Mouse (Mus musculus) layer of hippocampus, postnatal 10 days (tissue): ENCODE measurements around the gene Btbd35f6. TPM values are rescaled to one million over a fixed set of nuclear protein-coding genes. Genes with fewer than 3 reads are reported as not detected.
"Not testable (repeated sequence)": the region's sequence is repeated elsewhere in the genome, so short reads cannot be mapped to it uniquely, and the experiment has no call there.

ENCODE experiments used
- DNase-seq, 2 experiments: peaks; one replicate each; pipeline ENCODE4 v3.0.0; 2021; ENCODE audit warnings: low spot score in 2 of 2
- long read RNA-seq: library from polyadenylated mRNA; stranded (forward); transcript quantifications from one replicate; pipeline ENCODE4 v2.0.0, GENCODE M21; 2023
- total RNA-seq, 2 experiments: library from RNA; stranded (reverse); gene quantifications; 2 replicates each; pipeline ENCODE4 v1.2.3; 2021

The Btbd35f6 gene
- total RNA-seq, result not detected
- long read RNA-seq, result 0 reads

DNA sequence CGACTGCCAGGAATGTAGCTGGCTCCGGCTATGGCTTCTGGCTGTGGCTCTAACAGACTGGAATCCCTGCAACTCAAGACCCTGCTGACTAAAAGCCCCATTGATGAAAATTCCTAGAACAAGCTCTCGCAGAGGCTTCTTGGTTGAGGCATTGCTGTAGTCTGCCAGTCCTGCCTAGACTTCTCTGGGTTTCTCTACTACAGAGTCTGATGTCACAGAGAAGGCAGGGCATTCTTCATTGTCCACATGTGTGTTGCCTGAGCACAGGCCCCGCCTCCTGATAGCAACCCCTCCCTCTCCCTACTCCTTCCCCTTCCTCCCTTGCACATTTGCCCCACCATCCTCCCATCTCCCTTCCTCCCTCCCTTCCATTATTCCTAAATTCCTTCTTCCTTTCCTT lies at the start of gene Btbd35f6:
Gene Btbd35f6 (minus strand): TSS at position 101 of the 400 bp plus-strand sequence.
- not testable (repeated sequence) for DNase-seq

- DNase-seq, result not testable (repeated sequence)
Observed at GRCm38 (mm10) chrX:33986716-33987115, 30.4 kb upstream of the Btbd35f6 start, which contains the start of gene Gm21870. Gene Gm21870 (minus strand): TSS chrX:33986816.

DNA sequence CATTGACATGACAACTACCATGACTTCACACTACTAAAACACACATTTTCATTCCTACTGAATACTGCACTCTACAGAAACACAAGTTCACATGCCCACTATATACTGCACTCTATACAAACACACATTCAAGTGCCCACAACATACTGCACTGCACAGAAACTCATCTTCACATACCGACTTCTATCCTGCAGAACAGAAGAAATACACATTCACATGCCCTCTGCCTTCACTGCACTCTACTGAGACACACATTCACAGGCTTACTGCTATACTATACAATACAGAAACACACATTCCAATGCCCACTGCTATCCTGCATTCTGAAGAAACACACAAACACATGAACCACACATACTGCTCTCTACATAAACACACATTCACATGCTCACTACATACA lies 26.1 kb downstream of the Btbd35f6 start:
- not testable (repeated sequence) for DNase-seq

DNA sequence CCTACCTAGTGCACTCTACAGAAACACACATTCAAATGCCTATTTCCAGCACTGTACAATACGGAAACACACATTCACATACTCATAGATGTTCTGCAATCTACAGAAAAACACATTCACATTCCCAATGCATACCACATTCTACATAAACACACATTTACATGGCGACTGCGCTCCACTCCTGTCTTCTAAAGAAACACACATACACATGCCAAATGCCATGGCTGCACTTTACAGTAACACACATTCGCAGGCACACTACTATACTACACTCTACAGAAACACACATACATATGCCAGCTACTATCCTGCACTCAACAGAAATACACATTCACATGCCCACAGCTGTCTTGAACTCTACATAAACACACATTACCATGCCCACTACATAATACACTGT lies 28.1 kb downstream of the Btbd35f6 start:
- DNase-seq, result not testable (repeated sequence)

DNA sequence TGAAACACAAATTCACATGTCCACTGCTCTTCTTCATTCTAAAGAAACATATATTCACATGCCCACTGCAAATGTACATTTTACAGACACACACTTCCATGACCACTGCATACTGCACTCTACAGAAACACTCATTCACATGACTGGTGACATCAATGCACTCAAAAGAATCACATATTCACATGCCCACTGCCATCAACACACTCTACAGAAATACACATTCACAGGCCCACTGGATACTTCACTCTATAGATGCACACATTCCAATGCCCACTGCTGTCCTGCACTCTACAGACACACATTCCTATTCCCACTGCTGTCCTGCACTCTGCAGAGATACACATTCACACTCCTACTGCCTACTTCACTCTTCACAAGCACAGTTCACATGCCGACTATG lies 30.0 kb downstream of the Btbd35f6 start:
- DNase-seq, result not testable (repeated sequence)

DNA sequence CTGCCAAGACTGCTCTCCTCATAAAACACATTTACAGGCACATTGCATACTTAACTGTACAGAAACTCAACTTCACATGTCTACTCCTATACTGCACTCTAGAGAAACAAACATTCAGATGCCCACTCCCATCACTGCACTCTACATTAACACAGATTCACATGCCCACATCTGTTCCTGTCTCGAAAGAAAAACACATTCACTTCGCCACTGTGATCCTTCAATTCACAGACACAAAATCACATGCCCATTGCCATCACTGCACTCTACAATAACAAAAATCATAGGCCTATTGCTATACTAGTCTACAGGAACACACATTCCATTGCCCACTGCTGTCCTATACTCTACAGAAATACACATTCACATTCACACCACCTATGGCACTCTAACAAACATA lies 30.9 kb downstream of the Btbd35f6 start:
- not testable (repeated sequence) for DNase-seq

Other genes with a start within 250 kb of the Btbd35f6 start
- gene Gm21870, start 30.3 kb upstream of the Btbd35f6 start, total RNA-seq, result not detected
- not detected for gene Btbd35f9, start 205.0 kb upstream of the Btbd35f6 start, total RNA-seq